Mouse (Mus musculus) neural tube, embryonic 15.5 days (tissue): ENCODE measurements around the gene Pbld2. TPM values are rescaled to one million over a fixed set of nuclear protein-coding genes. Genes with fewer than 3 reads are reported as not detected.
A peak's percentile ranks its signal among the peaks of the same experiment; 100 is the strongest.

Experiments used
- ATAC-seq: fragments of 200-750 bp; cut with Nextera tagmentation; 2 replicates; pipeline ENCODE4 v1.8.0; 2017; ENCODE audit warnings: mild to moderate bottlenecking, moderate TSS enrichment, moderate library complexity; ENCODE audit not compliant: low FRiP score
- H3K27ac ChIP-seq: fragments of 300-500 bp; sonication (generic); replicated peaks from 2 replicates; pipeline ENCODE4 v1.5.1; 2015; ENCODE audit warnings: mild to moderate bottlenecking, inconsistent platforms
- H3K27me3 ChIP-seq: fragments of 300-500 bp; sonication (generic); replicated peaks from 2 replicates; pipeline ENCODE4 v1.6.1; 2015; ENCODE audit warnings: inconsistent platforms
- H3K36me3 ChIP-seq: fragments of 300-500 bp; sonication (generic); 2 replicates; pipeline ENCODE4 v1.6.1; 2015; ENCODE audit warnings: inconsistent platforms
- H3K4me1 ChIP-seq: fragments of 300-500 bp; sonication (generic); 2 replicates; pipeline ENCODE4 v1.6.1; 2015; ENCODE audit warnings: inconsistent platforms
- H3K4me2 ChIP-seq: fragments of 300-500 bp; sonication (generic); 2 replicates; pipeline ENCODE4 v1.6.1; 2015; ENCODE audit warnings: inconsistent platforms, mild to moderate bottlenecking, moderate library complexity
- H3K4me3 ChIP-seq: fragments of 300-500 bp; sonication (generic); replicated peaks from 2 replicates; pipeline ENCODE4 v1.5.1; 2015; ENCODE audit warnings: mild to moderate bottlenecking, inconsistent platforms
- H3K9ac ChIP-seq: fragments of 300-500 bp; sonication (generic); replicated peaks from 2 replicates; pipeline ENCODE4 v1.6.1; 2015; ENCODE audit warnings: mild to moderate bottlenecking, inconsistent platforms
- H3K9me3 ChIP-seq: fragments of 300-500 bp; sonication (generic); replicated peaks from 2 replicates; pipeline ENCODE4 v1.6.1; 2016; ENCODE audit warnings: inconsistent platforms
- WGBS: fragments of 180-500 bp; shearing (Covaris S2); methylation state at CpG from one replicate; pipeline ENCODE4 v1.1.7; 2015; ENCODE audit warnings: mixed read lengths; 5-methylcytosine and 5-hydroxymethylcytosine counted together
- polyA plus RNA-seq: library from polyadenylated mRNA; unstranded; fragments of >200 nt; fragmentation: Nextera tagmentation; extraction: Ambion mirVana; gene quantifications from 2 replicates; pipeline ENCODE4 v1.2.1, GENCODE M21; 2015

Pbld2 gene
- polyA plus RNA-seq, 1 experiment from 2014 or later: 0.81 TPM

- Histone ChIP-seq H3K9ac (no peak overlapping the region; the same call in 1 of the 2 replicates), H3K4me3 (no peak overlapping the region), H3K4me1 (0 out of 2 replicates have a peak, but pooled peaks cover 3% of the 10 kb centered on the region), H3K36me3 (no peaks in the 10 kb centered on the region), H3K27me3 (no peaks in the 10 kb centered on the region), H3K4me2 (no peak overlapping the region), H3K9me3 (no peaks in the 10 kb centered on the region), H3K27ac (no peak overlapping the region)
- 52% methylated on average over 8 of the region's 8 CpGs for WGBS
- peak; percentile 9; the same call in 1 of the 2 replicates for ATAC-seq
Observed at GRCm38 (mm10) chr10:63065561-63065960, 41.4 kb downstream of the Pbld2 start.

GRCm38 (mm10) chr10:63065988-63066387 is 41.9 kb downstream of the Pbld2 start:
- no peak overlapping the region for H3K27ac ChIP-seq
- ATAC-seq: peak; percentile 82
- no peaks in the 10 kb centered on the region for H3K36me3 ChIP-seq
- H3K27me3 ChIP-seq: no peaks in the 10 kb centered on the region
- 3% methylated on average over 5 of the region's 5 CpGs for WGBS
- H3K9ac ChIP-seq: no peak overlapping the region; the same call in 1 of the 2 replicates
- H3K9me3 ChIP-seq: no peaks in the 10 kb centered on the region
- no peak overlapping the region for H3K4me3 ChIP-seq
- 0 out of 2 replicates have a peak, but pooled peaks cover 3% of the 10 kb centered on the region for H3K4me1 ChIP-seq
- H3K4me2 ChIP-seq: no peak overlapping the region

GRCm38 (mm10) chr10:63086304-63086703 is 62.2 kb downstream of the Pbld2 start:
- H3K4me1 ChIP-seq: peaks cover 13% of the 10 kb centered on the region
- no peak overlapping the region for H3K27ac ChIP-seq
- H3K9ac ChIP-seq: no peak overlapping the region
- ATAC-seq: no peak
- 80% methylated on average over 10 of the region's 10 CpGs for WGBS
- H3K36me3 ChIP-seq: no peaks in the 10 kb centered on the region
- no peaks in the 10 kb centered on the region for H3K27me3 ChIP-seq
- H3K4me3 ChIP-seq: no peak overlapping the region
- H3K9me3 ChIP-seq: no peaks in the 10 kb centered on the region
- H3K4me2 ChIP-seq: no peak overlapping the region

- no peak for ATAC-seq
- H3K9ac ChIP-seq: no peak overlapping the region
- H3K4me1 ChIP-seq: peaks cover 13% of the 10 kb centered on the region
- H3K4me3 ChIP-seq: peak overlapping the region; percentile 29; the same call in 1 of the 2 replicates
- H3K27ac ChIP-seq: no peak overlapping the region
- H3K4me2 ChIP-seq: peak overlapping the region; percentile 58
- H3K9me3 ChIP-seq: no peaks in the 10 kb centered on the region
- 30% methylated on average over 8 of the region's 8 CpGs for whole genome bisulfite sequencing
- no peaks in the 10 kb centered on the region for H3K36me3 ChIP-seq
- H3K27me3 ChIP-seq: peaks cover 3% of the 10 kb centered on the region; the same call in 1 of the 2 replicates
Observed at GRCm38 (mm10) chr10:63089103-63089757, 65.1 kb downstream of the Pbld2 start.

- H3K9me3 ChIP-seq: no peaks in the 10 kb centered on the region
- peak overlapping the region; percentile 29 for H3K4me3 ChIP-seq
- H3K4me2 ChIP-seq: peak overlapping the region; percentile 58
- H3K27ac ChIP-seq: no peak overlapping the region
- peaks cover 3% of the 10 kb centered on the region; the same call in 1 of the 2 replicates for H3K27me3 ChIP-seq
- peaks cover 13% of the 10 kb centered on the region for H3K4me1 ChIP-seq
- 5% methylated on average over 26 of the region's 26 CpGs for WGBS
- no peaks in the 10 kb centered on the region for H3K36me3 ChIP-seq
- H3K9ac ChIP-seq: peak overlapping the region; percentile 30; the same call in 1 of the 2 replicates
- ATAC-seq: no peak
Observed at GRCm38 (mm10) chr10:63089758-63090571, 65.8 kb downstream of the Pbld2 start.

GRCm38 (mm10) chr10:63091915-63092314 is 67.8 kb downstream of the Pbld2 start:
- Histone ChIP-seq H3K27ac (no peak overlapping the region), H3K27me3 (peaks cover 3% of the 10 kb centered on the region; the same call in 1 of the 2 replicates), H3K4me1 (peaks cover 13% of the 10 kb centered on the region), H3K9me3 (no peaks in the 10 kb centered on the region), H3K4me3 (no peak overlapping the region), H3K36me3 (no peaks in the 10 kb centered on the region), H3K9ac (no peak overlapping the region), H3K4me2 (no peak overlapping the region)
- no peak for ATAC-seq
- WGBS: 75% methylated on average over 7 of the region's 7 CpGs

GRCm38 (mm10) chr10:63092616-63093550 is 68.8 kb downstream of the Pbld2 start:
- H3K27me3 ChIP-seq: peaks cover 11% of the 10 kb centered on the region
- H3K36me3 ChIP-seq: no peaks in the 10 kb centered on the region
- peaks cover 13% of the 10 kb centered on the region for H3K4me1 ChIP-seq
- no peak overlapping the region for H3K9ac ChIP-seq
- H3K4me3 ChIP-seq: no peak overlapping the region
- H3K4me2 ChIP-seq: no peak overlapping the region
- no peaks in the 10 kb centered on the region for H3K9me3 ChIP-seq
- WGBS: 67% methylated on average over 10 of the region's 10 CpGs
- ATAC-seq: no peak
- no peak overlapping the region for H3K27ac ChIP-seq

- WGBS: 69% methylated on average over 2 of the region's 2 CpGs
- Histone ChIP-seq H3K4me3 (no peak overlapping the region), H3K4me1 (peaks cover 14% of the 10 kb centered on the region), H3K4me2 (no peak overlapping the region), H3K9ac (no peak overlapping the region), H3K36me3 (no peaks in the 10 kb centered on the region), H3K27me3 (peaks cover 26% of the 10 kb centered on the region), H3K27ac (no peak overlapping the region), H3K9me3 (no peaks in the 10 kb centered on the region)
- ATAC-seq: no peak
Observed at GRCm38 (mm10) chr10:63096757-63097156, 72.6 kb downstream of the Pbld2 start.

GRCm38 (mm10) chr10:63098191-63098590 is 74.1 kb downstream of the Pbld2 start:
- Histone ChIP-seq H3K27ac (no peak overlapping the region), H3K4me1 (peaks cover 14% of the 10 kb centered on the region), H3K4me2 (no peak overlapping the region), H3K4me3 (no peak overlapping the region), H3K36me3 (no peaks in the 10 kb centered on the region), H3K9me3 (no peaks in the 10 kb centered on the region), H3K27me3 (peaks cover 25% of the 10 kb centered on the region), H3K9ac (no peak overlapping the region)
- no peak for ATAC-seq
- WGBS: 50% methylated on average over 12 of the region's 12 CpGs

GRCm38 (mm10) chr10:63099521-63099920 is 75.4 kb downstream of the Pbld2 start, which contains the start of gene Atoh7:
TSS of gene Atoh7 (plus strand) at chr10:63099651.
- Histone ChIP-seq H3K36me3 (no peaks in the 10 kb centered on the region), H3K4me1 (peaks cover 14% of the 10 kb centered on the region), H3K9ac (peak within 1 kb of the TSS; percentile 62), H3K27ac (peak within 1 kb of the TSS; percentile 68), H3K27me3 (peaks cover 25% of the 10 kb centered on the region), H3K4me3 (peak within 1 kb of the TSS; percentile 66), H3K4me2 (peak within 1 kb of the TSS; percentile 95), H3K9me3 (no peaks in the 10 kb centered on the region)
- 3% methylated on average over 16 of the region's 16 CpGs for WGBS
- no peak for ATAC-seq
